Mouse (Mus musculus) brain, embryonic 14.5 days (tissue): ENCODE results near the gene Adamtsl2.

Source experiments
- CTCF ChIP-seq: fragments of 200-500 bp; IDR thresholded peaks from 2 replicates; pipeline ENCODE4 v1.5.1; 2012; ENCODE audit warnings: inconsistent platforms, mild to moderate bottlenecking, moderate library complexity, borderline replicate concordance; ENCODE audit not compliant: insufficient read depth, insufficient read length; ENCODE audit errors: extremely low read depth
- POLR2A ChIP-seq: fragments of 200-500 bp; IDR thresholded peaks from 2 replicates; pipeline ENCODE4 v1.6.1; 2012; ENCODE audit warnings: mild to moderate bottlenecking, inconsistent platforms, borderline replicate concordance; ENCODE audit not compliant: poor library complexity, insufficient read depth, insufficient read length, severe bottlenecking; ENCODE audit errors: extremely low read depth

DNA sequence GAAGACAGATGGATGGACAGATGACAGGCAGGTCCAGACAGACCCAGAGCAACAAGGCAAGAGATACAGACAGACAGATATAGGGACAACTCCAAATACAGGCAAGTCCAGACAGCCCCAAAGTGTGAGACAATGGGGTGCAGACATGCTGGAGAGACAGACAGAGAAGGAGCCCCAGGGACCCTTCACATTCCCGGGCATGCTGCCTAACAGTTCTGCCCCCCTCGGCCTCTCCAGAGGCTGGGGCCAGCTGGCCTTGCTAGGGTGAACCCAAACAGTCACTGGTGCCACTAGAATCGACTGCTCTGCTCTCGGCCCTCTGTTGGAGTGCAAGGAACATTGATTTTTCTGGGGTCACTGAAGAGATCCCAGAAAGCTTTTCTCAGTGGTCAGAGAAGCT, 39.3 kb downstream of the Adamtsl2 start:
- TF ChIP-seq CTCF (no peak), POLR2A (no peak)
